Mouse (Mus musculus) liver, embryonic 12.5 days (tissue): Measurements from ENCODE around the gene Shank3. TPM values are rescaled to one million over a fixed set of nuclear protein-coding genes. Genes with fewer than 3 reads are reported as not detected.
A peak's percentile ranks its signal among the peaks of the same experiment; 100 is the strongest.

ENCODE experiments used
- ATAC-seq: fragments of 200-750 bp; cut with Nextera tagmentation; 2 replicates; pipeline ENCODE4 v1.8.0; 2017; ENCODE audit warnings: moderate number of reproducible peaks, mild to moderate bottlenecking, moderate library complexity
- H3K27ac ChIP-seq: fragments of 300-500 bp; sonication (generic); 2 replicates; pipeline ENCODE4 v1.5.1; 2016; ENCODE audit warnings: mild to moderate bottlenecking
- H3K27me3 ChIP-seq: fragments of 300-500 bp; sonication (generic); replicated peaks from 2 replicates; pipeline ENCODE4 v1.6.1; 2016; ENCODE audit warnings: mild to moderate bottlenecking, moderate library complexity
- H3K36me3 ChIP-seq: fragments of 300-500 bp; sonication (generic); 2 replicates; pipeline ENCODE4 v1.6.1; 2016; ENCODE audit warnings: mild to moderate bottlenecking, moderate library complexity
- H3K4me1 ChIP-seq: fragments of 300-500 bp; sonication (generic); 2 replicates; pipeline ENCODE4 v1.6.1; 2016
- H3K4me2 ChIP-seq: fragments of 300-500 bp; sonication (generic); 2 replicates; pipeline ENCODE4 v1.6.1; 2016; ENCODE audit warnings: mild to moderate bottlenecking, moderate library complexity
- H3K4me3 ChIP-seq: fragments of 300-500 bp; sonication (generic); 2 replicates; pipeline ENCODE4 v1.5.1; 2016; ENCODE audit warnings: mild to moderate bottlenecking, moderate library complexity
- H3K9ac ChIP-seq: fragments of 300-500 bp; sonication (generic); 2 replicates; pipeline ENCODE4 v1.6.1; 2016; ENCODE audit warnings: mild to moderate bottlenecking, moderate library complexity
- H3K9me3 ChIP-seq: fragments of 300-500 bp; sonication (generic); replicated peaks from 2 replicates; pipeline ENCODE4 v1.6.1; 2016; ENCODE audit warnings: mild to moderate bottlenecking, moderate library complexity
- WGBS: fragments of 180-500 bp; shearing (Covaris S2); methylation state at CpG from one replicate; pipeline ENCODE4 v1.1.7; 2016; ENCODE audit not compliant: insufficient replicate concordance; 5-methylcytosine and 5-hydroxymethylcytosine counted together
- polyA plus RNA-seq: library from polyadenylated mRNA; unstranded; fragments of >200 nt; fragmentation: Nextera tagmentation; extraction: Ambion mirVana; gene quantifications from 2 replicates; pipeline ENCODE4 v1.2.1, GENCODE M21; 2016

Gene Shank3
- polyA plus RNA-seq, 1 experiment from 2014 or later: 0.81 TPM

GRCm38 (mm10) chr15:89547824-89548601, 48.6 kb downstream of the Shank3 start:
- no peaks in the 10 kb centered on the region for H3K4me1 ChIP-seq
- H3K27me3 ChIP-seq: peaks cover 9% of the 10 kb centered on the region; the same call in 1 of the 2 replicates
- 80% methylated on average over 58 of the region's 58 CpGs for WGBS
- no peak overlapping the region for H3K9ac ChIP-seq
- peak; percentile 45 for ATAC-seq
- peak overlapping the region; percentile 19 for H3K4me3 ChIP-seq
- peaks cover 43% of the 10 kb centered on the region for H3K36me3 ChIP-seq
- H3K9me3 ChIP-seq: no peaks in the 10 kb centered on the region
- H3K27ac ChIP-seq: no peak overlapping the region
- H3K4me2 ChIP-seq: peak overlapping the region; percentile 55

- H3K4me1 ChIP-seq: no peaks in the 10 kb centered on the region
- WGBS: 74% methylated on average over 11 of the region's 11 CpGs
- H3K27me3 ChIP-seq: peaks cover 9% of the 10 kb centered on the region; the same call in 1 of the 2 replicates
- H3K9ac ChIP-seq: no peak overlapping the region
- 0 out of 2 replicates have a peak overlapping the region, but pooled peaks have one; percentile 19 for H3K4me3 ChIP-seq
- H3K4me2 ChIP-seq: no peak overlapping the region
- H3K27ac ChIP-seq: no peak overlapping the region
- ATAC-seq: no peak
- peaks cover 35% of the 10 kb centered on the region for H3K36me3 ChIP-seq
- H3K9me3 ChIP-seq: no peaks in the 10 kb centered on the region
Observed at GRCm38 (mm10) chr15:89548837-89549236, 49.4 kb downstream of the Shank3 start.

GRCm38 (mm10) chr15:89550506-89550905, 51.1 kb downstream of the Shank3 start:
- Histone ChIP-seq H3K9me3 (no peaks in the 10 kb centered on the region), H3K36me3 (peaks cover 32% of the 10 kb centered on the region), H3K27ac (no peak overlapping the region), H3K4me2 (no peak overlapping the region), H3K9ac (no peak overlapping the region), H3K4me1 (no peaks in the 10 kb centered on the region), H3K27me3 (peaks cover 9% of the 10 kb centered on the region; the same call in 1 of the 2 replicates), H3K4me3 (no peak overlapping the region)
- no peak for ATAC-seq
- WGBS: 77% methylated on average over 8 of the region's 8 CpGs

DNA sequence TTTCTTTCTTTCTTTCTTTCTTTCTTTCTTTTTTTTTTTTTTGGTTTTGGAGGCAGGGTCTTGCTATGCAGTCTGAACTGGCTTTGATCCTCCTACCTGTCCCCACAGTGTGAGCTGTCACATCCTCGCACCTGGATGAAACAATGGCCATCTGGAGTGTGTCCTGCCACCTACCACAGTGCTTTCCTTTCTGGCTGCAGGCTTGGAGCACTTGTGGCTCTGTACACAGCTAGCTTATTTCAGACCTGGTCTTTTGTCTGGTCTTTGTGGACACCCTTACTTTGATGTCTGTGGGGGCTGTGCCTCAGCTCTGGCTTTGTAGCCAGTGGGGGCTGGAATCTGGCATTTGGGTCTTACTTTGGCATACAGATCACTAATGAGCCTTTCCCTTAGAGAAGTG, 52.3 kb downstream of the Shank3 start:
- H3K4me3 ChIP-seq: no peak overlapping the region
- peaks cover 14% of the 10 kb centered on the region; the same call in 1 of the 2 replicates for H3K27me3 ChIP-seq
- H3K4me2 ChIP-seq: no peak overlapping the region
- peaks cover 23% of the 10 kb centered on the region for H3K36me3 ChIP-seq
- no peaks in the 10 kb centered on the region for H3K9me3 ChIP-seq
- H3K27ac ChIP-seq: no peak overlapping the region
- ATAC-seq: no peak
- 84% methylated on average over 1 of the region's 1 CpGs for WGBS
- H3K4me1 ChIP-seq: 0 out of 2 replicates have a peak, but pooled peaks cover under 1% of the 10 kb centered on the region
- no peak overlapping the region for H3K9ac ChIP-seq

DNA sequence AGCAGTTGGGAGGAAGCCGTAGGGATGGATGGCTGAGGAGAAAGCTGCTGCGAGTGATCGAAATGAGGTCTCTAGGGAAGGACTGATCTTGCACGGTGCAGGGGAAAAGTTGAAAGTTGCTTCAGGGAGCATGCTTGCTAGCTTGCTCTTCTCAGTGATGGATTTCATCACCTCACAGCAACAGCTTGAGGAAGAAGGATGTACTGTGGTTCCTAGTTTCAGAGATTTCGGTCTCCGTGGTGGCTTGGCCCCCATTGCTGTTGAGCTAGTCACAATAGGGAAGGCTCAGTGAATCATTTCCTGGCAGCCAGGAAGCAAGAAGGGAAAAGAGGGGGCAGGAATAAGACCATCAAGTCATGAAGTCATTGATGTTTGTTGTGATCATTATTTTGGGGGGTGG, 56.2 kb downstream of the Shank3 start:
- 0 out of 2 replicates have a peak, but pooled peaks cover 4% of the 10 kb centered on the region for H3K36me3 ChIP-seq
- H3K4me1 ChIP-seq: peaks cover 14% of the 10 kb centered on the region
- H3K27me3 ChIP-seq: peaks cover 30% of the 10 kb centered on the region
- H3K9ac ChIP-seq: no peak overlapping the region
- no peak for ATAC-seq
- H3K9me3 ChIP-seq: no peaks in the 10 kb centered on the region
- H3K4me3 ChIP-seq: no peak overlapping the region
- no peak overlapping the region for H3K27ac ChIP-seq
- 68% methylated on average over 6 of the region's 6 CpGs for WGBS
- no peak overlapping the region for H3K4me2 ChIP-seq

DNA sequence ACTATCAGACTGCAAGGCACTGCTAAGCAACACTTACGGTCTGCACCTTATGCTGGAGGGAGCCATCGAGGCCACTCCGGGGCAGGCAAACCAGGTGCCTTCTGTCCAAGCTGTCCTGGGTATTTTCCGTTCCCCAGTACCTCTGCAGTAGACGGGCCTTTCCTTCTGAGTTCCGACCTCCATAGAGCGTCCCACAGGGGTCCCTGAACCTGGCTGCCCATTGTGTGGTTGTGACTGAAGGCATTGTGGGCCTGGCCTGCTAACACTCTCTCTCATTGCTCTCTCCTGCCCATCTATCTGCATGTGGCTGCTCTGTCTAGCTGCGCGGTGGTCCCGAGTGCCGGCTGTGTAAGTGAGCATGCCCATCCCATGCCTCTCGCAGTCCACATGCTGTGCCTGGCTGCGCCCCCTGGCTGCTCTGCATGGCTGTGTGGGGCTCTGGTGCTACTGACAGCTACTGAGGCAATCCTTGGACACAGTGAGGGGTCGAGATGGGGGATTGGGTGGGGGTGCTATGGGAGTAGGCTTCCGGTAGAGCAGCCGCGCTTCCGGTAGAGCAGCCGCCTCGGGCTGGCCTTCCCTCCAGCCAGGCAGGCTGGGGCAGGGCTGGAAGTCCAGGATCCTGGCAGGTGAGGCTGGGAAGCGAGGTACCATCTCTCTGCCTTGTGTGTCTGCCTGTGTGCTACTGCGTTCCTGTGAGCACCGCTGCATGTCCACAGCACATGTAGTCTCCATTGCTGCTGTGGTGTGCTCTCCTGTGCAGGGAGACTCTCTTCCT, 57.2 kb downstream of the Shank3 start:
- Histone ChIP-seq H3K27me3 (peaks cover 30% of the 10 kb centered on the region), H3K36me3 (0 out of 2 replicates have a peak, but pooled peaks cover 4% of the 10 kb centered on the region), H3K4me1 (peaks cover 14% of the 10 kb centered on the region), H3K4me3 (no peak overlapping the region), H3K4me2 (0 out of 2 replicates have a peak overlapping the region, but pooled peaks have one; percentile 8), H3K9ac (no peak overlapping the region), H3K27ac (no peak overlapping the region), H3K9me3 (no peaks in the 10 kb centered on the region)
- 61% methylated on average over 23 of the region's 23 CpGs for WGBS
- ATAC-seq: no peak

GRCm38 (mm10) chr15:89557179-89557995, 58.0 kb downstream of the Shank3 start:
- peak overlapping the region; percentile 39 for H3K4me2 ChIP-seq
- no peak for ATAC-seq
- 0 out of 2 replicates have a peak, but pooled peaks cover 4% of the 10 kb centered on the region for H3K36me3 ChIP-seq
- H3K27me3 ChIP-seq: peaks cover 30% of the 10 kb centered on the region
- H3K4me3 ChIP-seq: no peak overlapping the region
- 63% methylated on average over 40 of the region's 40 CpGs for WGBS
- peaks cover 14% of the 10 kb centered on the region for H3K4me1 ChIP-seq
- no peak overlapping the region for H3K27ac ChIP-seq
- no peaks in the 10 kb centered on the region for H3K9me3 ChIP-seq
- H3K9ac ChIP-seq: no peak overlapping the region

- ATAC-seq: no peak
- WGBS: 61% methylated on average over 34 of the region's 34 CpGs
- H3K36me3 ChIP-seq: 0 out of 2 replicates have a peak, but pooled peaks cover 4% of the 10 kb centered on the region
- peak overlapping the region; percentile 39 for H3K4me2 ChIP-seq
- H3K4me1 ChIP-seq: peaks cover 14% of the 10 kb centered on the region
- no peak overlapping the region for H3K9ac ChIP-seq
- no peak overlapping the region for H3K27ac ChIP-seq
- H3K4me3 ChIP-seq: no peak overlapping the region
- H3K9me3 ChIP-seq: no peaks in the 10 kb centered on the region
- peaks cover 30% of the 10 kb centered on the region for H3K27me3 ChIP-seq
Observed at GRCm38 (mm10) chr15:89557996-89558390, 58.6 kb downstream of the Shank3 start.

- H3K9me3 ChIP-seq: no peaks in the 10 kb centered on the region
- ATAC-seq: no peak
- WGBS: 62% methylated on average over 10 of the region's 10 CpGs
Observed at GRCm38 (mm10) chr15:89559202-89559731, 59.8 kb downstream of the Shank3 start.

DNA sequence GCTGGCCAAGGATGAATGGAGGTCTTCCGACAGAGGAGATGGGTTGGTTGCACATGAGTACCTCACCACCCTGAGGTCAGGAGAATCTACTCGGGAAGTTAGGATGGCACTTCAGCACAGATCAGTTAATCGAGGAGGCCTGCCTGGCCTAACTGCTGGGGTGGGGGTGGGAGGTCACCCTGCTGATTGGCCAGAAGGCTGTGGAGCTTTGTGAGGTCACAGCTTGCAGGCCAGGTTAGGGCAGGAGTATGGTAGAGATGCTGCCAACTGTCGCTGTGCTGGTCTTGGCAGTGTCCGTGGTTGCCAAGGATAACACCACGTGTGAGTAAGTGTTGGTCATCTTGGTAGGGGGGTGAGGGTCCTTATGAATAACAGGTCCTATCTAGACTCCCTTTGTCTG, 68.7 kb downstream of the Shank3 start, which contains the start of gene Acr:
Gene Acr, plus strand, starts transcription at position 213 of the 400 bp plus-strand sequence.
- Histone ChIP-seq H3K9ac (no peak within 1 kb of the TSS), H3K4me1 (peaks cover 6% of the 10 kb centered on the region; the same call in 1 of the 2 replicates), H3K27ac (no peak within 1 kb of the TSS), H3K27me3 (no peaks in the 10 kb centered on the region), H3K36me3 (no peaks in the 10 kb centered on the region), H3K4me2 (no peak within 1 kb of the TSS), H3K4me3 (no peak within 1 kb of the TSS), H3K9me3 (no peaks in the 10 kb centered on the region)
- WGBS: 72% methylated on average over 6 of the region's 6 CpGs
- ATAC-seq: no peak

More at GRCm38 (mm10) chr15:89559202-89559731, 59.8 kb downstream of the Shank3 start:
- H3K27ac ChIP-seq: no peak overlapping the region
- peaks cover 30% of the 10 kb centered on the region for H3K27me3 ChIP-seq
- H3K4me2 ChIP-seq: no peak overlapping the region
- 0 out of 2 replicates have a peak, but pooled peaks cover 4% of the 10 kb centered on the region for H3K36me3 ChIP-seq
- no peak overlapping the region for H3K9ac ChIP-seq
- H3K4me3 ChIP-seq: no peak overlapping the region
- H3K4me1 ChIP-seq: peaks cover 14% of the 10 kb centered on the region

DNA sequence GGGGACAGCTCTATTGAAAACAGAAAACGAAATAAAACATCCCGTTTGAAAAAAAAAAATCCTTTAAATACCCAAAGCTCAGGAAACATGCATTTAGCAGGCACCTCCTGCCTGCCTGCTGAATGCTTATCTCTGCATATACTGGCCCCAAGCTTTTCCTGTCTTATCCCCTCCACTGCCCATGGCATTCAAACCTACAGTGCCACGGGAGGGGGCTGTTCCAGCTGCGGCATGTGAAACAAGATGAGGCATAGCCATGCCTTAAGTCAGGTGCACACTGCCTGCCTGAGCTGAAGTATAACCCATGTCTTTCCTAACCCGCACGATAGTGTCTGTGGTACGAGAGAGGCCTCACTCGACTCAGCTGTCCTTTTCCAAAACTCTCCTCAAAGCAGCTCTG, 72.7 kb downstream of the Shank3 start:
- no peaks in the 10 kb centered on the region for H3K9me3 ChIP-seq
- H3K9ac ChIP-seq: no peak overlapping the region
- no peak overlapping the region for H3K4me2 ChIP-seq
- no peak for ATAC-seq
- H3K36me3 ChIP-seq: no peaks in the 10 kb centered on the region
- 27% methylated on average over 8 of the region's 8 CpGs for WGBS
- no peak overlapping the region for H3K27ac ChIP-seq
- H3K27me3 ChIP-seq: no peaks in the 10 kb centered on the region
- H3K4me1 ChIP-seq: peaks cover 6% of the 10 kb centered on the region; the same call in 1 of the 2 replicates
- H3K4me3 ChIP-seq: no peak overlapping the region
